Mouse (Mus musculus) gastrocnemius, adult 8-10 months (tissue): ENCODE results near the gene Kctd12b. TPM values are rescaled to one million over a fixed set of nuclear protein-coding genes. Genes with fewer than 3 reads are reported as not detected.
"Not testable (repeated sequence)": the region's sequence is repeated elsewhere in the genome, so short reads cannot be mapped to it uniquely, and the experiment has no call there.

Experiments
- DNase-seq, 2 experiments: peaks; one replicate each; pipeline ENCODE4 v3.0.0; 2022; ENCODE audit warnings: low spot score in 2 of 2
- total RNA-seq, 4 experiments: library from RNA; stranded (reverse); gene quantifications; 2 replicates each; pipeline ENCODE4 v1.2.4; 2022

Gene Kctd12b
- total RNA-seq: 1 to 10 TPM; 1.3 to 2.0 (median 1.5) TPM

GRCm38 (mm10) chrX:153695782-153696395 lies at the start of gene Kctd12b:
Gene Kctd12b (minus strand): TSS chrX:153696391.
- DNase-seq: no peak

GRCm38 (mm10) chrX:153742493-153742892 lies 46.3 kb upstream of the Kctd12b start:
- no peak for DNase-seq

- DNase-seq: no peak
Observed at GRCm38 (mm10) chrX:153735697-153736096, 39.5 kb upstream of the Kctd12b start.

GRCm38 (mm10) chrX:153724400-153724799 lies 28.2 kb upstream of the Kctd12b start:
- no peak for DNase-seq

GRCm38 (mm10) chrX:153723110-153723916 lies 27.1 kb upstream of the Kctd12b start, which contains the start of gene Nbdy:
Gene Nbdy (plus strand): TSS chrX:153723590.
- peak; percentile 6 to 17 for DNase-seq

- DNase-seq: no peak
Observed at GRCm38 (mm10) chrX:153719602-153720001, 23.4 kb upstream of the Kctd12b start.

GRCm38 (mm10) chrX:153716716-153717115 lies 20.5 kb upstream of the Kctd12b start:
- no peak for DNase-seq

- no peak for DNase-seq
Observed at GRCm38 (mm10) chrX:153707735-153708134, 11.5 kb upstream of the Kctd12b start.

- no peak for DNase-seq
Observed at GRCm38 (mm10) chrX:153700463-153700862, 4.3 kb upstream of the Kctd12b start.

GRCm38 (mm10) chrX:153668233-153668632 lies 28.0 kb downstream of the Kctd12b start:
- not testable (repeated sequence) for DNase-seq

- DNase-seq: no peak
Observed at GRCm38 (mm10) chrX:153664903-153665302, 31.3 kb downstream of the Kctd12b start.

- no peak for DNase-seq
Observed at GRCm38 (mm10) chrX:153656949-153657348, 39.2 kb downstream of the Kctd12b start.

GRCm38 (mm10) chrX:153640615-153641014 lies 55.6 kb downstream of the Kctd12b start:
- no peak for DNase-seq

- DNase-seq: no peak
Observed at GRCm38 (mm10) chrX:153636247-153636646, 59.9 kb downstream of the Kctd12b start.

Other genes with a start within 250 kb of the Kctd12b start
- 10 to 100 TPM; 17.7 to 19.8 (median 18.8) TPM for gene Ubqln2, start 198.2 kb downstream of the Kctd12b start, total RNA-seq
- gene Cypt3, start 137.8 kb downstream of the Kctd12b start, total RNA-seq: not detected
- gene Nbdy, start 27.2 kb upstream of the Kctd12b start, total RNA-seq: 10 to 100 TPM; 23.6 to 31.3 (median 26.9) TPM
- not detected for gene Spin2c, start 135.8 kb upstream of the Kctd12b start, total RNA-seq